Mouse (Mus musculus): ENCODE data around the gene Sbno2.

DNA sequence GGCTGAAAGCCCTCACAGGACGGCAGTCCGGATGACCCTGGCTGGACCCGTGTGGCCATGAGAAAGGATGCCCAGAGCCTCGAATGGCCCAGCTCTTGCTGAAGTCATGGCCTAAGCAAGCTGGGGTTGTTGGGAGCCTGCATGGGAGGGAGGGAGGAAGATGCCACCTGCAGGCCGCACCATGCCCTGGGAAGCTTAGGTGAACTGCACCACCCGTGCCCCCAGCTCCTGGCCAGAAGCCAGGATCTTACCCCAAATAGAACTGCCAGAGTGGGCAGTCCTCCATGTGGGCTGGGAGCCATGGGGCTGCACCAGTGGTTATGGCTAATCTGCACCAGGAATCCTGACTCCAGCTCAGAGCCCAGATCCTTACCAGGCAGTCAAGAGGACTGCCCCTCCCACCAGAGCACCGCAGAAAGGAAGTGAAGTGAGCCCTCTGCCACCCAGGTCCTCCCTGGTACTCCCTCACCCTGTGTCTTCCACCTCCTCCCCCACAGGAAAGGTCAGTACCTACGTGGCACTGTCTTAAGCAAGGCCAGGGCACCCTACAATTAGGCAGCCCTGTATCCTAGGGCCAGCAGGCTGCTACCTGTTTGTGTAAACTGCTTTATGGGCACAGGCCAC lies 28.0 kb upstream of the Sbno2 start:
- TF ChIP-seq EP300 (optimal IDR thresholded peaks at IDR 0.05) (no peak), CTCF (IDR thresholded peaks at IDR 0.05; ENCODE audit: low read depth) (peak; percentile 40)

All from stomach, postnatal 0 days (tissue).